Mouse (Mus musculus): ENCODE results near the gene Pdcd1. TPM values are rescaled to one million over a fixed set of nuclear protein-coding genes. Genes with fewer than 3 reads are reported as not detected.
"Not testable (repeated sequence)": the region's sequence is repeated elsewhere in the genome, so short reads cannot be mapped to it uniquely, and the experiment has no call there.

The Pdcd1 gene
- polyA plus RNA-seq, 1 experiment from 2014 or later, result not detected

GRCm38 (mm10) chr1:94045559-94045958, 6.8 kb downstream of the Pdcd1 start:
- H3K36me3 ChIP-seq (ENCODE audit: control insufficient read depth, insufficient read depth, low read length), result no peaks in the 10 kb centered on the region
- H3K4me3 ChIP-seq (ENCODE audit: low read depth, low read length), result no peak overlapping the region
- ATAC-seq, result no peak
- H3K9me3 ChIP-seq (replicated peaks; ENCODE audit: control insufficient read depth, low read length, poor library complexity, severe bottlenecking), result no peaks in the 10 kb centered on the region
- no peaks in the 10 kb centered on the region for H3K4me1 ChIP-seq (ENCODE audit: control insufficient read depth, insufficient read depth, low read length)
- H3K9ac ChIP-seq (ENCODE audit: low read depth, low read length), result no peak overlapping the region
- H3K27me3 ChIP-seq (ENCODE audit: control insufficient read depth, insufficient read depth, low read depth, low read length), result no peaks in the 10 kb centered on the region
- no peak overlapping the region for H3K4me2 ChIP-seq (ENCODE audit: low read length)
- no peak overlapping the region for H3K27ac ChIP-seq (ENCODE audit: low read length)
- WGBS, result 92% methylated on average over 3 of the region's 3 CpGs

- H3K4me1 ChIP-seq (ENCODE audit: control insufficient read depth, insufficient read depth, low read length), result 0 out of 2 replicates have a peak, but pooled peaks cover 5% of the 10 kb centered on the region
- H3K4me3 ChIP-seq (ENCODE audit: low read depth, low read length), result no peak overlapping the region
- H3K4me2 ChIP-seq (ENCODE audit: low read length), result no peak overlapping the region
- H3K27me3 ChIP-seq (ENCODE audit: control insufficient read depth, insufficient read depth, low read depth, low read length), result no peaks in the 10 kb centered on the region
- no peak overlapping the region for H3K27ac ChIP-seq (ENCODE audit: low read length)
- WGBS, result 90% methylated on average over 2 of the region's 2 CpGs
- no peaks in the 10 kb centered on the region for H3K36me3 ChIP-seq (ENCODE audit: control insufficient read depth, insufficient read depth, low read length)
- no peak overlapping the region for H3K9ac ChIP-seq (ENCODE audit: low read depth, low read length)
- no peak for ATAC-seq
- H3K9me3 ChIP-seq (replicated peaks; ENCODE audit: control insufficient read depth, low read length, poor library complexity, severe bottlenecking), result no peaks in the 10 kb centered on the region
Measured at GRCm38 (mm10) chr1:94040391-94040790, 12.0 kb downstream of the Pdcd1 start.

- H3K9ac ChIP-seq (ENCODE audit: low read depth, low read length), result peak overlapping the region; percentile 66
- peak overlapping the region; percentile 46 for H3K4me3 ChIP-seq (ENCODE audit: low read depth, low read length)
- 0 out of 2 replicates have a peak, but pooled peaks cover 5% of the 10 kb centered on the region for H3K4me1 ChIP-seq (ENCODE audit: control insufficient read depth, insufficient read depth, low read length)
- ATAC-seq, result peak; percentile 95
- H3K9me3 ChIP-seq (replicated peaks; ENCODE audit: control insufficient read depth, low read length, poor library complexity, severe bottlenecking), result no peaks in the 10 kb centered on the region
- H3K36me3 ChIP-seq (ENCODE audit: control insufficient read depth, insufficient read depth, low read length), result no peaks in the 10 kb centered on the region
- WGBS, result under 1% methylated on average over 25 of the region's 25 CpGs
- H3K27me3 ChIP-seq (ENCODE audit: control insufficient read depth, insufficient read depth, low read depth, low read length), result no peaks in the 10 kb centered on the region
- H3K4me2 ChIP-seq (ENCODE audit: low read length), result peak overlapping the region; percentile 66
- H3K27ac ChIP-seq (ENCODE audit: low read length), result peak overlapping the region; percentile 48
Measured at GRCm38 (mm10) chr1:94034984-94035743, 17.2 kb downstream of the Pdcd1 start.

GRCm38 (mm10) chr1:94033075-94033602, 19.2 kb downstream of the Pdcd1 start:
- Histone ChIP-seq H3K4me1 (ENCODE audit: control insufficient read depth, insufficient read depth, low read length) (0 out of 2 replicates have a peak, but pooled peaks cover 5% of the 10 kb centered on the region), H3K36me3 (ENCODE audit: control insufficient read depth, insufficient read depth, low read length) (no peaks in the 10 kb centered on the region), H3K4me2 (ENCODE audit: low read length) (no peak overlapping the region), H3K27me3 (ENCODE audit: control insufficient read depth, insufficient read depth, low read depth, low read length) (no peaks in the 10 kb centered on the region), H3K27ac (ENCODE audit: low read length) (no peak overlapping the region), H3K9ac (ENCODE audit: low read depth, low read length) (no peak overlapping the region), H3K9me3 (replicated peaks; ENCODE audit: control insufficient read depth, low read length, poor library complexity, severe bottlenecking) (no peaks in the 10 kb centered on the region), H3K4me3 (ENCODE audit: low read depth, low read length) (no peak overlapping the region)
- 87% methylated on average over 2 of the region's 2 CpGs for WGBS
- ATAC-seq, result no peak

GRCm38 (mm10) chr1:94028741-94029140, 23.6 kb downstream of the Pdcd1 start:
- Histone ChIP-seq H3K27me3 (ENCODE audit: control insufficient read depth, insufficient read depth, low read depth, low read length) (no peaks in the 10 kb centered on the region), H3K9me3 (replicated peaks; ENCODE audit: control insufficient read depth, low read length, poor library complexity, severe bottlenecking) (no peaks in the 10 kb centered on the region)
- 100% methylated on average over 2 of the region's 2 CpGs for whole genome bisulfite sequencing

GRCm38 (mm10) chr1:94027506-94028108, 24.7 kb downstream of the Pdcd1 start:
- ATAC-seq, result no peak
- no peaks in the 10 kb centered on the region for H3K9me3 ChIP-seq (replicated peaks; ENCODE audit: control insufficient read depth, low read length, poor library complexity, severe bottlenecking)
- 69% methylated on average over 12 of the region's 12 CpGs for WGBS
- H3K27me3 ChIP-seq (ENCODE audit: control insufficient read depth, insufficient read depth, low read depth, low read length), result no peaks in the 10 kb centered on the region
- H3K4me3 ChIP-seq (ENCODE audit: low read depth, low read length), result no peak overlapping the region
- no peaks in the 10 kb centered on the region for H3K4me1 ChIP-seq (ENCODE audit: control insufficient read depth, insufficient read depth, low read length)
- no peak overlapping the region for H3K9ac ChIP-seq (ENCODE audit: low read depth, low read length)
- no peaks in the 10 kb centered on the region for H3K36me3 ChIP-seq (ENCODE audit: control insufficient read depth, insufficient read depth, low read length)
- no peak overlapping the region for H3K27ac ChIP-seq (ENCODE audit: low read length)
- H3K4me2 ChIP-seq (ENCODE audit: low read length), result no peak overlapping the region

More at GRCm38 (mm10) chr1:94028741-94029140, 23.6 kb downstream of the Pdcd1 start:
- Histone ChIP-seq H3K4me3 (ENCODE audit: low read depth, low read length) (no peak overlapping the region), H3K27ac (ENCODE audit: low read length) (no peak overlapping the region), H3K9ac (ENCODE audit: low read depth, low read length) (no peak overlapping the region), H3K36me3 (ENCODE audit: control insufficient read depth, insufficient read depth, low read length) (no peaks in the 10 kb centered on the region), H3K4me1 (ENCODE audit: control insufficient read depth, insufficient read depth, low read length) (no peaks in the 10 kb centered on the region), H3K4me2 (ENCODE audit: low read length) (no peak overlapping the region)
- no peak for ATAC-seq

- H3K4me3 ChIP-seq (ENCODE audit: low read depth, low read length), result no peak within 1 kb of the TSS
- no peak within 1 kb of the TSS for H3K9ac ChIP-seq (ENCODE audit: low read depth, low read length)
Measured at GRCm38 (mm10) chr1:94020151-94020550, 32.2 kb downstream of the Pdcd1 start, which contains the start of gene Neu4. Neu4 (plus strand) TSS chr1:94020451.

GRCm38 (mm10) chr1:94011643-94012042, 40.7 kb downstream of the Pdcd1 start:
- no peaks in the 10 kb centered on the region for H3K27me3 ChIP-seq (ENCODE audit: control insufficient read depth, insufficient read depth, low read depth, low read length)
- ATAC-seq, result no peak

More at GRCm38 (mm10) chr1:94020151-94020550, 32.2 kb downstream of the Pdcd1 start, which contains the start of gene Neu4:
- Histone ChIP-seq H3K4me1 (ENCODE audit: control insufficient read depth, insufficient read depth, low read length) (no peaks in the 10 kb centered on the region), H3K36me3 (ENCODE audit: control insufficient read depth, insufficient read depth, low read length) (no peaks in the 10 kb centered on the region), H3K9me3 (replicated peaks; ENCODE audit: control insufficient read depth, low read length, poor library complexity, severe bottlenecking) (no peaks in the 10 kb centered on the region), H3K27ac (ENCODE audit: low read length) (no peak within 1 kb of the TSS), H3K27me3 (ENCODE audit: control insufficient read depth, insufficient read depth, low read depth, low read length) (no peaks in the 10 kb centered on the region), H3K4me2 (ENCODE audit: low read length) (no peak within 1 kb of the TSS)
- WGBS, result 84% methylated on average over 6 of the region's 6 CpGs
- no peak for ATAC-seq

GRCm38 (mm10) chr1:94008826-94009225, 43.5 kb downstream of the Pdcd1 start:
- not testable (repeated sequence) for H3K36me3 ChIP-seq (ENCODE audit: control insufficient read depth, insufficient read depth, low read length); H3K4me2 ChIP-seq (ENCODE audit: low read length); H3K9me3 ChIP-seq (replicated peaks; ENCODE audit: control insufficient read depth, low read length, poor library complexity, severe bottlenecking); H3K27ac ChIP-seq (ENCODE audit: low read length); H3K4me3 ChIP-seq (ENCODE audit: low read depth, low read length); H3K4me1 ChIP-seq (ENCODE audit: control insufficient read depth, insufficient read depth, low read length); H3K9ac ChIP-seq (ENCODE audit: low read depth, low read length); H3K27me3 ChIP-seq (ENCODE audit: control insufficient read depth, insufficient read depth, low read depth, low read length); ATAC-seq
- WGBS, result 93% methylated on average over 15 of the region's 19 CpGs

More at GRCm38 (mm10) chr1:94011643-94012042, 40.7 kb downstream of the Pdcd1 start:
- H3K36me3 ChIP-seq (ENCODE audit: control insufficient read depth, insufficient read depth, low read length), result no peaks in the 10 kb centered on the region
- no peak overlapping the region for H3K9ac ChIP-seq (ENCODE audit: low read depth, low read length)
- no peak overlapping the region for H3K4me3 ChIP-seq (ENCODE audit: low read depth, low read length)
- H3K9me3 ChIP-seq (replicated peaks; ENCODE audit: control insufficient read depth, low read length, poor library complexity, severe bottlenecking), result no peaks in the 10 kb centered on the region
- no peak overlapping the region for H3K27ac ChIP-seq (ENCODE audit: low read length)
- 83% methylated on average over 3 of the region's 3 CpGs for WGBS
- no peak overlapping the region for H3K4me2 ChIP-seq (ENCODE audit: low read length)
- no peaks in the 10 kb centered on the region for H3K4me1 ChIP-seq (ENCODE audit: control insufficient read depth, insufficient read depth, low read length)

All from midbrain, embryonic 16.5 days (tissue).